8 mouse cellular contexts compared by ENCODE assay signal in the genomic region with DNA sequence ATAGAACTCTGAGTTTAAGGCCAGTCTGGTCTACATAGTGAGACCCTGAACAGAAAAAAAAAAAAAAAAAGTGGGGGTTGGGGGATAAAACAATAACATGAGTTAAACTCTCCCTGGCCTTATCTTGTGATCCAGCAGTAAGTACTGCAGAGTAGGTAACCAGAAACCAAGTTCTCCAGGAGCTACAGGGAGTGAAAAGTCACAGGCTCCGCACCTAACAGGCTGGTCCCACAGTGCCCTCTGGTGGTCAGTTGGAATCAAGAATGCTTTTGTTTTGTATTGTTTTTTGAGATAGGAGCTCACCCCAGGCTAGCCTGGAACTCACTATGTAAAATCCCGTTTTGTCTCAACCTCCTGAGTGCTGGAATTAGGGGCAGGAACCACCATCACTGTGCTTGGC. TPM values are rescaled to one million over a fixed set of nuclear protein-coding genes. Genes with fewer than 3 reads are reported as not detected.
DNase-seq lines count a peak whose midpoint lies in the region; ATAC-seq and TF ChIP-seq lines count a peak whose summit lies in the region.

No protein-coding gene starts in this region.

- H3K36me3 ChIP-seq in heart, postnatal 0 days (replicated peaks; ENCODE audit: control insufficient read depth, insufficient read depth, low read length): no peaks in the 10 kb centered on the region

- H3K9ac ChIP-seq in heart, postnatal 0 days (replicated peaks; ENCODE audit: low read depth, low read length): no peak overlapping the region

- H3K9me3 ChIP-seq in heart, postnatal 0 days (replicated peaks; ENCODE audit: control insufficient read depth, low read length): no peaks in the 10 kb centered on the region

- TF ChIP-seq CTCF in heart, postnatal 0 days (IDR thresholded peaks at IDR 0.05; ENCODE audit: low read depth): peak; percentile 78

- no peak overlapping the region for H3K4me2 ChIP-seq in heart, postnatal 0 days (ENCODE audit: low read depth, low read length)

- no peaks in the 10 kb centered on the region for H3K4me1 ChIP-seq in heart, postnatal 0 days (ENCODE audit: control insufficient read depth, insufficient read depth)

- no peaks in the 10 kb centered on the region for H3K27me3 ChIP-seq in heart, postnatal 0 days (ENCODE audit: control insufficient read depth, insufficient read depth, low read length)

- WGBS in heart, postnatal 0 days: 2% methylated on average over 2 of the region's 2 CpGs

- ATAC-seq in heart, postnatal 0 days (ENCODE audit: insufficient read depth, low read depth): no peak

- no peak for TF ChIP-seq EP300 in heart, postnatal 0 days (IDR thresholded peaks at IDR 0.05; ENCODE audit: low read depth)

- H3K4me3 ChIP-seq in heart, postnatal 0 days (ENCODE audit: low read depth, low read length): no peak overlapping the region

- DNase-seq in CD8-positive naive resting alpha-beta T cell, adult 2 months (ENCODE audit: low read depth in 2 of 2, low spot score in 2 of 2): peak; percentile 47 to 65
- DNase-seq in adrenal gland, adult 2 months: peak; percentile 45
- peak; percentile 88 for DNase-seq in embryo, embryonic 11 days
- DNase-seq in heart, postnatal 0 days (ENCODE audit: low spot score): peak; percentile 76
- peak; percentile 81 to 84 for DNase-seq in kidney, postnatal 4 days
- peak; percentile 42 to 74 for DNase-seq in lung, adult 18-20 months
- peak; percentile 38 for DNase-seq in ovary, postnatal 36 days (ENCODE audit: low spot score)
- DNase-seq in thymus, postnatal 25 days: peak; percentile 62

- H3K27ac ChIP-seq in heart, postnatal 0 days (ENCODE audit: low read depth): no peak overlapping the region

RNA-seq across cellular contexts. Expression of gene Lsm5, which starts 13.3 kb away (rescaled TPM):
- 10 to 100 TPM; 18.9 to 28.1 TPM for total RNA-seq in adrenal gland, adult 2 months (2021)
- polyA plus RNA-seq in adrenal gland, adult 2 months (2012; rRNA removed): 0.31 TPM in 1 of 2 replicates, not detected in the other
- total RNA-seq in heart, postnatal 0 days (2014; rRNA removed; ENCODE audit: low replicate concordance): 2.5 and 47.4 TPM in 2 replicates
- 62.9 and 64.7 TPM in 2 replicates for polyA plus RNA-seq in heart, postnatal 0 days (2015; fragmentation: Nextera tagmentation; extraction: Ambion mirVana)

RNA-seq across cellular contexts. Expression of gene Avl9, which starts 23.5 kb away (rescaled TPM):
- 10 to 100 TPM; 18.8 to 28.4 TPM for total RNA-seq in adrenal gland, adult 2 months (2021)
- polyA plus RNA-seq in adrenal gland, adult 2 months (2012; rRNA removed): 6.1 and 6.8 TPM in 2 replicates
- total RNA-seq in heart, postnatal 0 days (2014; rRNA removed; ENCODE audit: low replicate concordance): 5.3 and 9.1 TPM in 2 replicates
- polyA plus RNA-seq in heart, postnatal 0 days (2015; fragmentation: Nextera tagmentation; extraction: Ambion mirVana): 3.7 and 4.0 TPM in 2 replicates

Comparison
In these comparisons a context has a peak if more than half of its experiments do, and no peak if none do; other contexts are left out.
1. DNase-seq: peak in every context shown above with its lines; median percentile 88 in embryo, embryonic 11 days; 82 in kidney, postnatal 4 days; 76 in heart, postnatal 0 days; 62 in thymus, postnatal 25 days; 58 in lung, adult 18-20 months; 56 in CD8-positive naive resting alpha-beta T cell, adult 2 months; 45 in adrenal gland, adult 2 months; 38 in ovary, postnatal 36 days.